Mouse (Mus musculus): Measurements from ENCODE around the gene Aco1. TPM values are rescaled to one million over a fixed set of nuclear protein-coding genes. Genes with fewer than 3 reads are reported as not detected.

Aco1 gene
- total and polyA plus RNA-seq, 3 experiments: 23.4 to 29.6 (median 28.3) TPM

DNA sequence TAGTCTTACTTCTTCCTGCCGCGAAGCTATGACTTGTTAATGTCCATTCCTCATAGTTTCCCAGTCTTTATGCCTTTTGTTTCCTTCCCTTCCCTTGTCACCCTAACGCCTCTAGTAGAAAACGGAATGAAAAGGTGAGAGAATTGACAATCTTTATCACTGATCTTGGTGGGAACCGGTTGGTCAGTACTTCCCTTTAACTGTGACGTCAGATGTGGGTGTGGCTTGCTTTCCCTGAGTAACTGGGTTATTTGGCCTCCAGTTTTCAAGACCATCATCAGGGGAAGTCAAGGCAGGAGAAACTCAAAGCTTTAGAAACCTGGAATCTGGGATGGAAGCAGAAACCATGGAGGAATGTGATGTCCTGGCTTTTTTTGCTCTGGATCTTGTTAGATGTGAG, 99.0 kb downstream of the Aco1 start:
- Histone ChIP-seq H3K27me3 (ENCODE audit: control insufficient read depth, insufficient read depth, low read length) (no peaks in the 10 kb centered on the region), H3K4me1 (ENCODE audit: control insufficient read depth, insufficient read depth, low read length) (peaks cover 3% of the 10 kb centered on the region), H3K27ac (no peak overlapping the region), H3K36me3 (ENCODE audit: control insufficient read depth, insufficient read depth, low read length) (no peaks in the 10 kb centered on the region; the same call in 1 of the 2 replicates), H3K9ac (ENCODE audit: low read depth, low read length) (no peak overlapping the region), H3K79me2 (replicated peaks; ENCODE audit: control insufficient read depth, insufficient read depth, low read length) (no peaks in the 10 kb centered on the region), H3K4me3 (no peak overlapping the region)
- WGBS: 50% methylated on average over 6 of the region's 6 CpGs
- DNase-seq: no peak
- intact Hi-C loops (cut with DNase I): no loop called here
- TF ChIP-seq CTCF (IDR thresholded peaks at IDR 0.05) (no peak), EP300 (IDR thresholded peaks at IDR 0.05; ENCODE audit: insufficient read depth, low read depth, low read length) (no peak), POLR2A (IDR thresholded peaks at IDR 0.05; ENCODE audit: insufficient read depth, low read depth, low read length) (no peak)

DNA sequence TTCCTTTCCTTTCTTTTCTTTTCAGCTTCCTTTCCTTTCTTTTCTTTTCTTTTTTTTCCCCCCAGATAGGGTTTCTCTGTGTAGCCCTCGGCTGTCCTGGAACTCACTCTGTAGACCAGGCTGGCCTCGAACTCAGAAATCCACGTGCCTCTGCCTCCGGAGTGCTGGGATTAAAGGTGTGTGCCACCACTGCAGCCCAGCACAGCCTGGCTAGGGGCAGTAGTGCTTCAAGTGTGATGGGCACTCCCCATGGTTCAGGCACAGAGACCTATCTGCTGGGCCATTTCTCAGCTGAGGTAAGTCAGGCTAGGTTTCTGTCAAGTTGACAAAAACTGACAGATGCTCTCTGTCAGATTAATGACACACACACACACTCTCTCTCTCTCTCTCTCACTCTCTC, 100.1 kb downstream of the Aco1 start:
- WGBS: 83% methylated on average over 4 of the region's 4 CpGs
- Histone ChIP-seq H3K27me3 (ENCODE audit: control insufficient read depth, insufficient read depth, low read length) (no peaks in the 10 kb centered on the region), H3K4me3 (no peak overlapping the region), H3K9ac (ENCODE audit: low read depth, low read length) (no peak overlapping the region), H3K27ac (no peak overlapping the region), H3K79me2 (replicated peaks; ENCODE audit: control insufficient read depth, insufficient read depth, low read length) (no peaks in the 10 kb centered on the region), H3K4me1 (ENCODE audit: control insufficient read depth, insufficient read depth, low read length) (peaks cover 3% of the 10 kb centered on the region), H3K36me3 (ENCODE audit: control insufficient read depth, insufficient read depth, low read length) (no peaks in the 10 kb centered on the region)
- no peak for DNase-seq
- TF ChIP-seq POLR2A (IDR thresholded peaks at IDR 0.05; ENCODE audit: insufficient read depth, low read depth, low read length) (no peak), CTCF (IDR thresholded peaks at IDR 0.05) (no peak), EP300 (IDR thresholded peaks at IDR 0.05; ENCODE audit: insufficient read depth, low read depth, low read length) (no peak)
- intact Hi-C loops (cut with DNase I): no loop called here

DNA sequence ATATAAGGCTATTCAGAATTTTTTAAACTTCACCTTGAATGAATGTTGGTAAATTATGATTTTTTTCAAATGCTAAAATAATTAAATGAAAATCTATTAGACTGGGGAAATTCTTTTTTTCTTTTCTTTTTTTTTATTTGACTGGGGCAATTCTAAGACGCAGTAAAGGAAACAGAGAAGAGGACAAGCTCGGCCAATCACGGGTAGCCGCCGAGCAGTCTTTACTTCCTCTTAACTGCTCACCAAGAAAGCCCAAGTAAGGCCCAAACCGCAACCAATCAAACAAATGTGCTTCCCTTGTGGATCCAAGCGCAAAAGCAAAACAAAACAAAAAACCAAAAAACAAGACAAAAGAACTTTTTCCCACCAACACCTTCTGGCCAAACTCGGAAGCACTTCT, 101.2 kb downstream of the Aco1 start:
- Histone ChIP-seq H3K27me3 (ENCODE audit: control insufficient read depth, insufficient read depth, low read length) (no peaks in the 10 kb centered on the region), H3K79me2 (replicated peaks; ENCODE audit: control insufficient read depth, insufficient read depth, low read length) (no peaks in the 10 kb centered on the region), H3K4me1 (ENCODE audit: control insufficient read depth, insufficient read depth, low read length) (peaks cover 3% of the 10 kb centered on the region), H3K36me3 (ENCODE audit: control insufficient read depth, insufficient read depth, low read length) (no peaks in the 10 kb centered on the region), H3K4me3 (no peak overlapping the region), H3K9ac (ENCODE audit: low read depth, low read length) (no peak overlapping the region), H3K27ac (no peak overlapping the region)
- intact Hi-C loops (cut with DNase I): no loop called here
- DNase-seq: peak in 1 of 2 experiments; percentile 26
- no peak for TF ChIP-seq POLR2A (IDR thresholded peaks at IDR 0.05; ENCODE audit: insufficient read depth, low read depth, low read length)
- TF ChIP-seq EP300 (IDR thresholded peaks at IDR 0.05; ENCODE audit: insufficient read depth, low read depth, low read length): no peak
- no peak for TF ChIP-seq CTCF (IDR thresholded peaks at IDR 0.05)
- WGBS: 83% methylated on average over 8 of the region's 8 CpGs

Other genes starting within 250 kb of the Aco1 start
- gene Ddx58, start 96.7 kb downstream of the Aco1 start, total RNA-seq (2021): 1 to 10 TPM; 6.4 to 7.2 TPM
- gene Ddx58, start 96.7 kb downstream of the Aco1 start, polyA plus RNA-seq (2012; rRNA removed): 7.7 and 11.1 TPM in 2 replicates
- gene Smim27, start 126.5 kb downstream of the Aco1 start, total RNA-seq (2021): 10 to 100 TPM; 42.6 to 46.7 TPM
- gene Smim27, start 126.5 kb downstream of the Aco1 start, polyA plus RNA-seq (2012; rRNA removed): 15.6 and 18.1 TPM in 2 replicates
- 10 to 100 TPM in 1 of 2 experiments, 1 to 10 TPM in 1; 9.2 to 10.8 TPM for gene Topors, start 126.8 kb downstream of the Aco1 start, total RNA-seq (2021)
- 2.2 and 4.3 TPM in 2 replicates for gene Topors, start 126.8 kb downstream of the Aco1 start, polyA plus RNA-seq (2012; rRNA removed)
- gene Ndufb6, start 136.3 kb downstream of the Aco1 start, total RNA-seq (2021): 100 to 1,000 TPM; 435 to 533 TPM
- 320 and 386 TPM in 2 replicates for gene Ndufb6, start 136.3 kb downstream of the Aco1 start, polyA plus RNA-seq (2012; rRNA removed)